Mouse (Mus musculus) kidney, embryonic 16.5 days (tissue): ENCODE measurements around the gene Camkmt. TPM values are rescaled to one million over a fixed set of nuclear protein-coding genes. Genes with fewer than 3 reads are reported as not detected.

ENCODE experiments used
- ATAC-seq: fragments of 200-750 bp; cut with Nextera tagmentation; 2 replicates; pipeline ENCODE4 v1.8.0; 2017; ENCODE audit warnings: moderate TSS enrichment; ENCODE audit not compliant: low FRiP score, low TSS enrichment
- H3K27ac ChIP-seq: fragments of 300-500 bp; sonication (generic); 2 replicates; pipeline ENCODE4 v1.5.1; 2014; ENCODE audit warnings: low read length
- H3K27me3 ChIP-seq: fragments of 300-500 bp; sonication (generic); 2 replicates; pipeline ENCODE4 v1.6.1; 2014; ENCODE audit warnings: low read length, control low read depth, mixed read lengths; ENCODE audit not compliant: insufficient read depth
- H3K36me3 ChIP-seq: fragments of 300-500 bp; sonication (generic); 2 replicates; pipeline ENCODE4 v1.6.1; 2014; ENCODE audit warnings: low read length, control low read depth, mixed read lengths; ENCODE audit not compliant: insufficient read depth
- H3K4me1 ChIP-seq: fragments of 300-500 bp; sonication (generic); 2 replicates; pipeline ENCODE4 v1.6.1; 2014; ENCODE audit warnings: low read length, control low read depth, mixed read lengths; ENCODE audit not compliant: insufficient read depth
- H3K4me2 ChIP-seq: fragments of 300-500 bp; sonication (generic); replicated peaks from 2 replicates; pipeline ENCODE4 v1.6.1; 2014; ENCODE audit warnings: low read depth, low read length
- H3K4me3 ChIP-seq: fragments of 300-500 bp; sonication (generic); 2 replicates; pipeline ENCODE4 v1.5.1; 2014; ENCODE audit warnings: mild to moderate bottlenecking, low read length
- H3K9ac ChIP-seq: fragments of 300-500 bp; sonication (generic); replicated peaks from 2 replicates; pipeline ENCODE4 v1.6.1; 2014; ENCODE audit warnings: low read length
- H3K9me3 ChIP-seq: fragments of 300-500 bp; sonication (generic); 2 replicates; pipeline ENCODE4 v1.6.1; 2016; ENCODE audit warnings: low read length, control low read depth
- WGBS: fragments of 180-500 bp; shearing (Covaris S2); extraction: QIAGEN DNeasy Blood & Tissue Kit; methylation state at CpG from one replicate; pipeline ENCODE4 v1.1.7; 2014; 5-methylcytosine and 5-hydroxymethylcytosine counted together
- polyA plus RNA-seq: library from polyadenylated mRNA; unstranded; fragments of >200 nt; fragmentation: Nextera tagmentation; extraction: Ambion mirVana; gene quantifications from 2 replicates; pipeline ENCODE4 v1.2.1, GENCODE M21; 2015

The Camkmt gene
- polyA plus RNA-seq, 1 experiment from 2014 or later, result 15.2 TPM

GRCm38 (mm10) chr17:85067331-85067730 lies 23.0 kb upstream of the Camkmt start:
- Histone ChIP-seq H3K4me2 (no peak overlapping the region), H3K27me3 (no peaks in the 10 kb centered on the region), H3K27ac (no peak overlapping the region), H3K9me3 (no peaks in the 10 kb centered on the region), H3K4me3 (no peak overlapping the region), H3K4me1 (no peaks in the 10 kb centered on the region), H3K36me3 (peaks cover 55% of the 10 kb centered on the region), H3K9ac (no peak overlapping the region)
- no peak for ATAC-seq
- WGBS, result 91% methylated on average over 7 of the region's 7 CpGs

GRCm38 (mm10) chr17:85070658-85071057 lies 19.7 kb upstream of the Camkmt start:
- Histone ChIP-seq H3K36me3 (peaks cover 37% of the 10 kb centered on the region), H3K9ac (no peak overlapping the region), H3K27me3 (no peaks in the 10 kb centered on the region), H3K4me1 (peaks cover 5% of the 10 kb centered on the region; the same call in 1 of the 2 replicates), H3K27ac (no peak overlapping the region), H3K9me3 (no peaks in the 10 kb centered on the region), H3K4me2 (no peak overlapping the region), H3K4me3 (no peak overlapping the region)
- no peak for ATAC-seq
- WGBS, result 78% methylated on average over 6 of the region's 6 CpGs

GRCm38 (mm10) chr17:85071088-85071775 lies 19.1 kb upstream of the Camkmt start:
- Histone ChIP-seq H3K4me1 (peaks cover 5% of the 10 kb centered on the region; the same call in 1 of the 2 replicates), H3K4me3 (no peak overlapping the region), H3K4me2 (no peak overlapping the region), H3K9me3 (no peaks in the 10 kb centered on the region), H3K9ac (no peak overlapping the region), H3K27me3 (no peaks in the 10 kb centered on the region), H3K27ac (no peak overlapping the region), H3K36me3 (peaks cover 38% of the 10 kb centered on the region)
- no peak for ATAC-seq
- 90% methylated on average over 8 of the region's 8 CpGs for WGBS

GRCm38 (mm10) chr17:85072383-85072782 lies 18.0 kb upstream of the Camkmt start:
- no peak overlapping the region for H3K4me3 ChIP-seq
- peaks cover 5% of the 10 kb centered on the region; the same call in 1 of the 2 replicates for H3K4me1 ChIP-seq
- 0 out of 2 replicates have a peak overlapping the region, but pooled peaks have one; percentile 25 for H3K9ac ChIP-seq
- WGBS, result 56% methylated on average over 11 of the region's 11 CpGs
- H3K36me3 ChIP-seq, result peaks cover 43% of the 10 kb centered on the region
- peak overlapping the region; percentile 15; the same call in 1 of the 2 replicates for H3K27ac ChIP-seq
- ATAC-seq, result no peak
- H3K27me3 ChIP-seq, result no peaks in the 10 kb centered on the region
- no peak overlapping the region for H3K4me2 ChIP-seq
- no peaks in the 10 kb centered on the region for H3K9me3 ChIP-seq

- H3K9ac ChIP-seq, result no peak overlapping the region
- WGBS, result 67% methylated on average over 7 of the region's 7 CpGs
- no peak overlapping the region for H3K27ac ChIP-seq
- no peaks in the 10 kb centered on the region for H3K27me3 ChIP-seq
- no peaks in the 10 kb centered on the region for H3K9me3 ChIP-seq
- H3K4me3 ChIP-seq, result no peak overlapping the region
- H3K4me2 ChIP-seq, result no peak overlapping the region
- no peak for ATAC-seq
- H3K36me3 ChIP-seq, result peaks cover 46% of the 10 kb centered on the region
- H3K4me1 ChIP-seq, result peaks cover 5% of the 10 kb centered on the region; the same call in 1 of the 2 replicates
Measured at GRCm38 (mm10) chr17:85073214-85073613, 17.1 kb upstream of the Camkmt start.

- H3K27me3 ChIP-seq, result no peaks in the 10 kb centered on the region
- H3K9ac ChIP-seq, result no peak overlapping the region
- no peak overlapping the region for H3K4me2 ChIP-seq
- H3K4me3 ChIP-seq, result no peak overlapping the region
- no peak overlapping the region for H3K27ac ChIP-seq
- peaks cover 44% of the 10 kb centered on the region for H3K36me3 ChIP-seq
- 95% methylated on average over 4 of the region's 4 CpGs for WGBS
- no peak for ATAC-seq
- H3K9me3 ChIP-seq, result no peaks in the 10 kb centered on the region
- H3K4me1 ChIP-seq, result peaks cover 5% of the 10 kb centered on the region; the same call in 1 of the 2 replicates
Measured at GRCm38 (mm10) chr17:85074083-85074482, 16.3 kb upstream of the Camkmt start.

GRCm38 (mm10) chr17:85079276-85079675 lies 11.1 kb upstream of the Camkmt start:
- Histone ChIP-seq H3K36me3 (peaks cover 36% of the 10 kb centered on the region), H3K27me3 (no peaks in the 10 kb centered on the region), H3K9ac (no peak overlapping the region), H3K4me1 (no peaks in the 10 kb centered on the region), H3K27ac (no peak overlapping the region), H3K4me2 (no peak overlapping the region), H3K9me3 (no peaks in the 10 kb centered on the region), H3K4me3 (no peak overlapping the region)
- no peak for ATAC-seq
- WGBS, result 94% methylated on average over 3 of the region's 3 CpGs

GRCm38 (mm10) chr17:85080781-85081180 lies 9.6 kb upstream of the Camkmt start:
- Histone ChIP-seq H3K27ac (no peak overlapping the region), H3K27me3 (no peaks in the 10 kb centered on the region), H3K9ac (no peak overlapping the region), H3K4me1 (no peaks in the 10 kb centered on the region), H3K36me3 (peaks cover 28% of the 10 kb centered on the region), H3K9me3 (no peaks in the 10 kb centered on the region), H3K4me3 (no peak overlapping the region), H3K4me2 (no peak overlapping the region)
- 93% methylated on average over 11 of the region's 11 CpGs for WGBS
- ATAC-seq, result no peak

GRCm38 (mm10) chr17:85085335-85085734 lies 5.0 kb upstream of the Camkmt start:
- peaks cover 6% of the 10 kb centered on the region; the same call in 1 of the 2 replicates for H3K36me3 ChIP-seq
- no peaks in the 10 kb centered on the region for H3K9me3 ChIP-seq
- no peak overlapping the region for H3K27ac ChIP-seq
- H3K27me3 ChIP-seq, result no peaks in the 10 kb centered on the region
- H3K4me1 ChIP-seq, result peaks cover 6% of the 10 kb centered on the region
- no peak overlapping the region for H3K4me3 ChIP-seq
- ATAC-seq, result no peak
- H3K9ac ChIP-seq, result no peak overlapping the region
- no peak overlapping the region for H3K4me2 ChIP-seq
- 84% methylated on average over 2 of the region's 2 CpGs for WGBS

- 92% methylated on average over 1 of the region's 1 CpGs for WGBS
- H3K4me3 ChIP-seq, result no peak overlapping the region
- no peak for ATAC-seq
Measured at GRCm38 (mm10) chr17:85086501-85086900, 3.9 kb upstream of the Camkmt start.

More at GRCm38 (mm10) chr17:85086501-85086900, 3.9 kb upstream of the Camkmt start:
- Histone ChIP-seq H3K9ac (no peak overlapping the region), H3K36me3 (no peaks in the 10 kb centered on the region), H3K4me1 (peaks cover 10% of the 10 kb centered on the region), H3K27ac (no peak overlapping the region), H3K27me3 (no peaks in the 10 kb centered on the region), H3K9me3 (no peaks in the 10 kb centered on the region), H3K4me2 (no peak overlapping the region)
